Mouse (Mus musculus) megakaryocyte progenitor cell, adult 5-6 weeks (primary cell): ENCODE measurements at regions not wholly inside any gene's neighbourhood (a gene's known extent, or its start where the extent isn't known, plus 50 kb on each side); places are given as distances from the start of the nearest gene placed in this dataset.

Experiments used
- ATAC-seq: replicated peaks from 2 replicates; pipeline ENCODE4 v1.8.0; 2016; ENCODE audit warnings: mild to moderate bottlenecking, moderate TSS enrichment, inconsistent platforms; ENCODE audit not compliant: poor library complexity

- no peak for ATAC-seq
Observed at GRCm38 (mm10) chr1:77790974-77791373, 276.1 kb upstream of the Epha4 start.

GRCm38 (mm10) chr1:77754326-77754725 lies 239.4 kb upstream of the Epha4 start:
- ATAC-seq, result no peak

GRCm38 (mm10) chr1:77748483-77749465 lies 233.9 kb upstream of the Epha4 start:
- ATAC-seq, result no peak

GRCm38 (mm10) chr1:77732099-77732498 lies 217.2 kb upstream of the Epha4 start:
- no peak for ATAC-seq

GRCm38 (mm10) chr1:77727561-77727960 lies 212.7 kb upstream of the Epha4 start:
- ATAC-seq, result no peak

- no peak for ATAC-seq
Observed at GRCm38 (mm10) chr1:77723246-77723645, 208.4 kb upstream of the Epha4 start.

GRCm38 (mm10) chr1:77720859-77721258 lies 206.0 kb upstream of the Epha4 start:
- no peak for ATAC-seq

GRCm38 (mm10) chr1:77713001-77713400 lies 198.1 kb upstream of the Epha4 start:
- no peak for ATAC-seq

- no peak for ATAC-seq
Observed at GRCm38 (mm10) chr1:77708202-77709020, 193.5 kb upstream of the Epha4 start.

GRCm38 (mm10) chr1:77695228-77696018 lies 180.5 kb upstream of the Epha4 start:
- no peak for ATAC-seq

GRCm38 (mm10) chr1:77663345-77663744 lies 148.5 kb upstream of the Epha4 start:
- ATAC-seq, result no peak

GRCm38 (mm10) chr1:77660436-77660835 lies 145.5 kb upstream of the Epha4 start:
- ATAC-seq, result no peak

- no peak for ATAC-seq
Observed at GRCm38 (mm10) chr1:77637025-77637424, 122.1 kb upstream of the Epha4 start.

- ATAC-seq, result no peak
Observed at GRCm38 (mm10) chr1:77629496-77630281, 114.8 kb upstream of the Epha4 start.

- no peak for ATAC-seq
Observed at GRCm38 (mm10) chr1:77628861-77629260, 114.0 kb upstream of the Epha4 start.

- ATAC-seq, result no peak
Observed at GRCm38 (mm10) chr1:77617490-77617889, 102.6 kb upstream of the Epha4 start.

- ATAC-seq, result no peak
Observed at GRCm38 (mm10) chr1:77600509-77600908, 85.6 kb upstream of the Epha4 start.

GRCm38 (mm10) chr1:77592649-77593048 lies 77.8 kb upstream of the Epha4 start:
- ATAC-seq, result no peak

GRCm38 (mm10) chr1:77592248-77592647 lies 77.4 kb upstream of the Epha4 start:
- ATAC-seq, result no peak

GRCm38 (mm10) chr1:77589423-77589822 lies 74.5 kb upstream of the Epha4 start:
- ATAC-seq, result no peak
